Mouse (Mus musculus): Measurements from ENCODE around the gene 2310034G01Rik.
A peak's percentile ranks its signal among the peaks of the same experiment; 100 is the strongest.

- TF ChIP-seq CTCF (conservative IDR thresholded peaks at IDR 0.05 in 1 of 2, IDR thresholded peaks at IDR 0.05 in 1 of 2; ENCODE audit: low read depth in 2 of 2, low read length in 2 of 2): no peak
- no peak for TF ChIP-seq MAFK (IDR thresholded peaks at IDR 0.05; ENCODE audit: insufficient replicate concordance, low read length)
- 0 out of 2 replicates have a peak, but pooled peaks have one; percentile 17 for TF ChIP-seq EP300 (IDR thresholded peaks at IDR 0.05; ENCODE audit: low read length)
- TF ChIP-seq POLR2A (IDR thresholded peaks at IDR 0.05; ENCODE audit: low read depth, low read length): no peak
- TF ChIP-seq CHD2 (IDR thresholded peaks at IDR 0.05; ENCODE audit: low read length): no peak
Observed at GRCm38 (mm10) chr19:46315752-46316610, 34.1 kb downstream of the 2310034G01Rik start.
